Mouse (Mus musculus): Measurements from ENCODE around the gene Taok3. TPM values are rescaled to one million over a fixed set of nuclear protein-coding genes. Genes with fewer than 3 reads are reported as not detected.

Taok3 gene
- polyA plus RNA-seq, 1 experiment: 6.6 TPM

GRCm38 (mm10) chr5:117240761-117241322 lies 120.9 kb downstream of the Taok3 start:
- TF ChIP-seq USF1 (IDR thresholded peaks at IDR 0.05; ENCODE audit: low read depth) (peak; percentile 2), FOSL1 (IDR thresholded peaks at IDR 0.05; ENCODE audit: insufficient read depth, low read length, poor library complexity, severe bottlenecking) (no peak)
- no peaks in the 10 kb centered on the region for H3K27me3 ChIP-seq (ENCODE audit: control insufficient read depth, insufficient read depth, insufficient read length)

GRCm38 (mm10) chr5:117241935-117242531 lies 122.1 kb downstream of the Taok3 start:
- H3K79me3 ChIP-seq (ENCODE audit: low read depth): no peaks in the 10 kb centered on the region
- no peaks in the 10 kb centered on the region for H3K36me3 ChIP-seq (ENCODE audit: control insufficient read depth, insufficient read depth)
- no peaks in the 10 kb centered on the region for H3K79me2 ChIP-seq (ENCODE audit: control insufficient read depth, insufficient read depth)
- H3K27me3 ChIP-seq (ENCODE audit: control insufficient read depth, insufficient read depth, insufficient read length): no peaks in the 10 kb centered on the region
- TF ChIP-seq MYOG (IDR thresholded peaks at IDR 0.05; ENCODE audit: control insufficient read depth, extremely low read depth, insufficient read length) (no peak), USF1 (IDR thresholded peaks at IDR 0.05; ENCODE audit: low read depth) (peak; percentile 19)
- H3K4me3 ChIP-seq (ENCODE audit: insufficient read depth, poor library complexity, severe bottlenecking): no peak overlapping the region
- H3ac ChIP-seq (ENCODE audit: control insufficient read depth, insufficient read length, low read depth): no peak overlapping the region

More at GRCm38 (mm10) chr5:117240761-117241322, 120.9 kb downstream of the Taok3 start:
- Histone ChIP-seq H3K4me3 (ENCODE audit: insufficient read depth, poor library complexity, severe bottlenecking) (peak overlapping the region; percentile 23), H3K79me3 (ENCODE audit: low read depth) (no peaks in the 10 kb centered on the region), H3K36me3 (ENCODE audit: control insufficient read depth, insufficient read depth) (no peaks in the 10 kb centered on the region), H3K79me2 (ENCODE audit: control insufficient read depth, insufficient read depth) (no peaks in the 10 kb centered on the region), H3ac (ENCODE audit: control insufficient read depth, insufficient read length, low read depth) (peak overlapping the region; percentile 47)

GRCm38 (mm10) chr5:117242671-117243478 lies 122.9 kb downstream of the Taok3 start:
- no peak overlapping the region for H3ac ChIP-seq (ENCODE audit: control insufficient read depth, insufficient read length, low read depth)
- H3K79me3 ChIP-seq (ENCODE audit: low read depth): no peaks in the 10 kb centered on the region
- no peak overlapping the region for H3K4me3 ChIP-seq (ENCODE audit: insufficient read depth, poor library complexity, severe bottlenecking)
- no peaks in the 10 kb centered on the region for H3K79me2 ChIP-seq (ENCODE audit: control insufficient read depth, insufficient read depth)
- H3K36me3 ChIP-seq (ENCODE audit: control insufficient read depth, insufficient read depth): no peaks in the 10 kb centered on the region
- no peaks in the 10 kb centered on the region for H3K27me3 ChIP-seq (ENCODE audit: control insufficient read depth, insufficient read depth, insufficient read length)
- TF ChIP-seq CTCF (IDR thresholded peaks at IDR 0.05; ENCODE audit: control insufficient read depth, insufficient read depth, insufficient read length): no peak
- TF ChIP-seq FOSL1 (IDR thresholded peaks at IDR 0.05; ENCODE audit: insufficient read depth, low read length, poor library complexity, severe bottlenecking): no peak
- no peak for TF ChIP-seq MYOG (IDR thresholded peaks at IDR 0.05; ENCODE audit: control insufficient read depth, extremely low read depth, insufficient read length)
- no peak for TF ChIP-seq MAX (IDR thresholded peaks at IDR 0.05)
- no peak for TF ChIP-seq CEBPB (IDR thresholded peaks at IDR 0.05; ENCODE audit: low read depth)
- no peak for TF ChIP-seq USF1 (IDR thresholded peaks at IDR 0.05; ENCODE audit: low read depth)
- TF ChIP-seq MYOD1 (IDR thresholded peaks at IDR 0.05; ENCODE audit: control insufficient read depth, insufficient read length, low read depth): no peak

GRCm38 (mm10) chr5:117245170-117245569 lies 125.2 kb downstream of the Taok3 start:
- H3K4me3 ChIP-seq (ENCODE audit: insufficient read depth, poor library complexity, severe bottlenecking): no peak overlapping the region
- no peaks in the 10 kb centered on the region for H3K36me3 ChIP-seq (ENCODE audit: control insufficient read depth, insufficient read depth)
- no peaks in the 10 kb centered on the region for H3K79me3 ChIP-seq (ENCODE audit: low read depth)
- TF ChIP-seq MAX (IDR thresholded peaks at IDR 0.05) (no peak), MYOD1 (IDR thresholded peaks at IDR 0.05; ENCODE audit: control insufficient read depth, insufficient read length, low read depth) (no peak), CEBPB (IDR thresholded peaks at IDR 0.05; ENCODE audit: low read depth) (no peak), CTCF (IDR thresholded peaks at IDR 0.05; ENCODE audit: control insufficient read depth, insufficient read depth, insufficient read length) (no peak)
- no peak overlapping the region for H3ac ChIP-seq (ENCODE audit: control insufficient read depth, insufficient read length, low read depth)
- no peaks in the 10 kb centered on the region for H3K27me3 ChIP-seq (ENCODE audit: control insufficient read depth, insufficient read depth, insufficient read length)
- H3K79me2 ChIP-seq (ENCODE audit: control insufficient read depth, insufficient read depth): no peaks in the 10 kb centered on the region

- no peaks in the 10 kb centered on the region for H3K36me3 ChIP-seq (ENCODE audit: control insufficient read depth, insufficient read depth)
- H3K4me3 ChIP-seq (ENCODE audit: insufficient read depth, poor library complexity, severe bottlenecking): no peak overlapping the region
- H3K27me3 ChIP-seq (ENCODE audit: control insufficient read depth, insufficient read depth, insufficient read length): no peaks in the 10 kb centered on the region
- no peak overlapping the region for H3ac ChIP-seq (ENCODE audit: control insufficient read depth, insufficient read length, low read depth)
- H3K79me2 ChIP-seq (ENCODE audit: control insufficient read depth, insufficient read depth): no peaks in the 10 kb centered on the region
- no peaks in the 10 kb centered on the region for H3K79me3 ChIP-seq (ENCODE audit: low read depth)
- TF ChIP-seq USF1 (IDR thresholded peaks at IDR 0.05; ENCODE audit: low read depth) (no peak), MYOG (IDR thresholded peaks at IDR 0.05; ENCODE audit: control insufficient read depth, extremely low read depth, insufficient read length) (no peak), CTCF (IDR thresholded peaks at IDR 0.05; ENCODE audit: control insufficient read depth, insufficient read depth, insufficient read length) (no peak), CEBPB (IDR thresholded peaks at IDR 0.05; ENCODE audit: low read depth) (no peak), FOSL1 (IDR thresholded peaks at IDR 0.05; ENCODE audit: insufficient read depth, low read length, poor library complexity, severe bottlenecking) (no peak), MYOD1 (IDR thresholded peaks at IDR 0.05; ENCODE audit: control insufficient read depth, insufficient read length, low read depth) (no peak)
Measured at GRCm38 (mm10) chr5:117248351-117248750, 128.4 kb downstream of the Taok3 start.

- no peak overlapping the region for H3K4me3 ChIP-seq (ENCODE audit: insufficient read depth, poor library complexity, severe bottlenecking)
- H3K79me2 ChIP-seq (ENCODE audit: control insufficient read depth, insufficient read depth): no peaks in the 10 kb centered on the region
- H3K27me3 ChIP-seq (ENCODE audit: control insufficient read depth, insufficient read depth, insufficient read length): no peaks in the 10 kb centered on the region
- no peak overlapping the region for H3ac ChIP-seq (ENCODE audit: control insufficient read depth, insufficient read length, low read depth)
- no peaks in the 10 kb centered on the region for H3K79me3 ChIP-seq (ENCODE audit: low read depth)
- TF ChIP-seq MYOD1 (IDR thresholded peaks at IDR 0.05; ENCODE audit: control insufficient read depth, insufficient read length, low read depth) (no peak), FOSL1 (IDR thresholded peaks at IDR 0.05; ENCODE audit: insufficient read depth, low read length, poor library complexity, severe bottlenecking) (no peak), MAX (IDR thresholded peaks at IDR 0.05) (no peak), CTCF (IDR thresholded peaks at IDR 0.05; ENCODE audit: control insufficient read depth, insufficient read depth, insufficient read length) (no peak), MYOG (IDR thresholded peaks at IDR 0.05; ENCODE audit: control insufficient read depth, extremely low read depth, insufficient read length) (no peak), CEBPB (IDR thresholded peaks at IDR 0.05; ENCODE audit: low read depth) (no peak), USF1 (IDR thresholded peaks at IDR 0.05; ENCODE audit: low read depth) (no peak)
- H3K36me3 ChIP-seq (ENCODE audit: control insufficient read depth, insufficient read depth): peaks cover 2% of the 10 kb centered on the region
Measured at GRCm38 (mm10) chr5:117250796-117251195, 130.9 kb downstream of the Taok3 start.
